Mouse (Mus musculus) cerebellum, adult 2 months (tissue): ENCODE data around the gene Fam19a3. TPM values are rescaled to one million over a fixed set of nuclear protein-coding genes. Genes with fewer than 3 reads are reported as not detected.

Experiments
- DNase-seq, 2 experiments: peaks; one replicate each; pipeline ENCODE4 v3.0.0; 2021
- H3K27ac ChIP-seq: fragments of 200-500 bp; 2 replicates; pipeline ENCODE4 v1.5.1; 2012; ENCODE audit warnings: low read length, control low read depth, inconsistent platforms; ENCODE audit not compliant: insufficient read depth
- H3K27me3 ChIP-seq: fragments of 200-500 bp; 2 replicates; pipeline ENCODE4 v1.6.1; 2012; ENCODE audit warnings: inconsistent platforms, mild to moderate bottlenecking, low read length, moderate library complexity; ENCODE audit not compliant: control insufficient read depth, insufficient read depth
- H3K4me1 ChIP-seq: fragments of 200-500 bp; 2 replicates; pipeline ENCODE4 v1.6.1; 2011; ENCODE audit warnings: low read length; ENCODE audit not compliant: control insufficient read depth, insufficient read depth
- H3K4me3 ChIP-seq: fragments of 200-500 bp; replicated peaks from 2 replicates; pipeline ENCODE3; 2011; ENCODE audit warnings: mild to moderate bottlenecking, low read depth, low read length, control low read depth; ENCODE audit not compliant: insufficient read depth
- CTCF ChIP-seq: fragments of 200-500 bp; IDR thresholded peaks from 2 replicates; pipeline ENCODE4 v1.5.1; 2011; ENCODE audit warnings: low read depth, mild to moderate bottlenecking, control low read depth, low read length, moderate library complexity, borderline replicate concordance; ENCODE audit not compliant: insufficient read depth
- POLR2A ChIP-seq: fragments of 200-500 bp; IDR thresholded peaks from 2 replicates; pipeline ENCODE4 v1.6.1; 2011; ENCODE audit warnings: low read length, control low read depth, borderline replicate concordance; ENCODE audit not compliant: insufficient read depth
- WGBS: fragments of 180-500 bp; shearing (Covaris S2); methylation state at CpG from one replicate; pipeline ENCODE4 v1.1.7; 2018; 5-methylcytosine and 5-hydroxymethylcytosine counted together
- polyA plus RNA-seq: library from polyadenylated mRNA; depleted of rRNA; stranded (reverse); fragments of >200 nt; gene quantifications from 2 replicates; pipeline ENCODE4 v1.2.3, GENCODE M21; 2012

The Fam19a3 gene
- polyA plus RNA-seq, 1 experiment: 0.43 TPM

- Histone ChIP-seq H3K4me3 (no peak overlapping the region), H3K4me1 (no peaks in the 10 kb centered on the region), H3K27ac (no peak overlapping the region), H3K27me3 (no peaks in the 10 kb centered on the region)
- DNase-seq: no peak
- WGBS: 87% methylated on average over 15 of the region's 15 CpGs
- TF ChIP-seq CTCF: no peak
Observed at GRCm38 (mm10) chr3:104796430-104797082, 14.9 kb upstream of the Fam19a3 start.

DNA sequence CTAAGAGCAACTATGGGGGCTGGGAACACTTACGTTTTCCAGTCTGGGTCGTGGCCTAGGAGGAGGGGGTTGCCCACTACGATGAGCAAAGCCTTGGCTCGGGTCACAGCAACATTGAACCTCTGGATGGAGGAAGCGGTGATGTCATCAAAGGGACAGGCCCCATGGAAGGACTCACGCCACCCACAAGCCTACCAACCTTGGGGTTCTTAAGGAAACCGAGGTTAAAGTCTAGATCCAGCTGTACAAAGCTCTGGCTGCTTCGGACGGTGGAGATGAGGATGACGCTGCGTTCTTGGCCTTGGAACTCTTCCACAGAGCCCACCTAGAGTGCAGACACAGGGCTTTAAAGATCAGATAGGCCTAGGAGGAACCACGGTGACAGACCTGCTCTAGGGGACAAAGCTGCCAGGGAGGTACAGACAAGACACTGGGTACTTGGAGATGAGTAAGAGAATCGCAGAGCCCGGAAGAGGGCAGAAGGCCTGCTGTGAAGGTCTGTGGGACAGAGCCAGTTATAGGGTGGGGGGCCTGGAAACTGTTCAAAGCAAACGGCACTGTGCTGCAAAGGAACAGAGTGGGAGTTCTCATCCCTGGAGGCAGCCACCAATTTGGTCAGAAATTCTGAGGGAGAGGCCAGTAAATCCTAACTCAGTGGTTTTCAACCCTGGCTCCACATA lies 14.2 kb upstream of the Fam19a3 start:
- TF ChIP-seq CTCF (no peak), POLR2A (no peak)
- H3K27me3 ChIP-seq: no peaks in the 10 kb centered on the region
- H3K4me3 ChIP-seq: no peak overlapping the region
- 44% methylated on average over 15 of the region's 15 CpGs for WGBS
- H3K4me1 ChIP-seq: no peaks in the 10 kb centered on the region
- DNase-seq: no peak
- no peak overlapping the region for H3K27ac ChIP-seq

DNA sequence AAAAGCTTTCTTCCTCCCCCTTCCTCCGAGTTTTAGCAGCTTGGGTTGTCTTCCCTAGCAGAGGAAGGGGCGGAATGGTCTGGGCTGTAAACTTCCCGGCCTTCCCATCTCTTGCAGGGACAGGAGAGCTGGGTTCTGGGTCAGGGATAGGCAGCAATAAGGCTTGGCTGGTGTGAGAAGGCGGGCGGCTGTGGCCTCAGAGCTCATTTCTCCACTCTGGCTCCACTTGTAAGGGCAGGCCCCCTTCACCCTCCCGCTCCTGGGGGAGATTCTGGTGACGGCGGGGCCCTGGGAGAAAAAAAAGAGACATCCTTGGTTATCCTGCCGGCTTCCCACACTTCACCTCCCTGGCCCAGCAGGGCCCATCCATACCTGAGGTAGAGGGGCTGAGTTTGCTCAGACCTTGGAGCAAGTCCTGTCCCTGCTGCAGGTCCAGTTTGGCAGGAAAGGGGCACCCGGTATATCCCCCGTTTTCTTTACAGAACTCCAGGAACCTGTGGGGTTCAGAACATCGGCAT lies 13.4 kb upstream of the Fam19a3 start:
- no peak for DNase-seq
- no peak for TF ChIP-seq CTCF
- no peak for TF ChIP-seq POLR2A
- no peak overlapping the region for H3K27ac ChIP-seq
- 77% methylated on average over 12 of the region's 12 CpGs for WGBS
- no peaks in the 10 kb centered on the region for H3K4me1 ChIP-seq
- no peak overlapping the region for H3K4me3 ChIP-seq
- H3K27me3 ChIP-seq: no peaks in the 10 kb centered on the region

GRCm38 (mm10) chr3:104793871-104794828 lies 12.5 kb upstream of the Fam19a3 start:
- no peak overlapping the region for H3K4me3 ChIP-seq
- WGBS: 72% methylated on average over 20 of the region's 20 CpGs
- H3K27ac ChIP-seq: no peak overlapping the region
- H3K4me1 ChIP-seq: peaks cover 2% of the 10 kb centered on the region; the same call in 1 of the 2 replicates
- DNase-seq: peak in 1 of 2 experiments; percentile 28
- no peak for TF ChIP-seq POLR2A
- TF ChIP-seq CTCF: no peak
- H3K27me3 ChIP-seq: no peaks in the 10 kb centered on the region

DNA sequence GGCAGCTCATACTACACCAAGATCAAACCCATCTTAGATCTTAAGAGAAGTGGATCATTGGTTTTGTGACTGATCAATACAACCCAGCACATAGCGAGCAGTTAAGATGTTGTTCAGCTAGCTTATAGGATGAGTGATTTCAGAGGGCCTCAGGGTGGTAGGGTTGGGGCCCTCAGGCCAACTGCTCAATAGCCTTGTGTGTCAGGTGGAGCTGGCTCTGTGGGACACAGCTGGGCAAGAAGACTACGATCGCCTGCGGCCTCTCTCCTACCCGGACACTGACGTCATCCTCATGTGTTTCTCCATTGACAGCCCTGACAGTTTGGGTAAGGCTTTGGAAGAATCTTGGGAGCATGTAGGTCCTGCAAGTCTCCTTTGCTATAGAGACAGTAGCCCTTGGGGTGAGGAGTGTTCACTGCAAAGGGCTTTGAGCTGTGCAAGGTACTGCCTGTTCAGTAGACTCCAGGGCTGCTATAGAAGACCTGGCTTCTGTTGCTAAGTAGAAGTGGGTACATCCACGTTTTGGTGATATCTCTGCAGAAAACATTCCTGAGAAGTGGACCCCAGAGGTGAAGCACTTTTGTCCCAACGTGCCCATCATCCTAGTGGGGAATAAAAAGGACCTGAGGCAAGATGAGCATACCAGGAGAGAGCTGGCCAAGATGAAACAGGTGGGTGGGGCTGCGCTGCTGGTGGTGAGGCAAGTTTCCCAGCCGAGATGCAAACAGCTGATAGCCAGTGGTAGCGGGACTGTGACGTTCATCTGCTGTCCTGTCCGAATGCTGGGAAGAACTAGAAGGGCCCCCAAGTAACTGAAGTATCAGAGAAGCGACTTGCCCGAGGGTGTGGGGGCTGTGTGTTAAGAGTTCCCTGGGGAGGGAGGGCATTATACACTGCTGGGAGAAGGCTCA lies 11.0 kb upstream of the Fam19a3 start:
- Histone ChIP-seq H3K27me3 (peaks cover 2% of the 10 kb centered on the region; the same call in 1 of the 2 replicates), H3K27ac (no peak overlapping the region), H3K4me3 (no peak overlapping the region), H3K4me1 (peaks cover 3% of the 10 kb centered on the region; the same call in 1 of the 2 replicates)
- 69% methylated on average over 15 of the region's 15 CpGs for WGBS
- no peak for TF ChIP-seq CTCF
- TF ChIP-seq POLR2A: no peak
- no peak for DNase-seq

- no peak overlapping the region for H3K4me3 ChIP-seq
- TF ChIP-seq POLR2A (no peak), CTCF (no peak)
- DNase-seq: no peak
- H3K27ac ChIP-seq: no peak overlapping the region
- peaks cover 2% of the 10 kb centered on the region; the same call in 1 of the 2 replicates for H3K27me3 ChIP-seq
- WGBS: 85% methylated on average over 8 of the region's 8 CpGs
- peaks cover 3% of the 10 kb centered on the region; the same call in 1 of the 2 replicates for H3K4me1 ChIP-seq
Observed at GRCm38 (mm10) chr3:104791671-104792070, 10.0 kb upstream of the Fam19a3 start.
